Mouse (Mus musculus) small intestine, adult 2 months (tissue): ENCODE data around the gene Hist1h2ab. TPM values are rescaled to one million over a fixed set of nuclear protein-coding genes. Genes with fewer than 3 reads are reported as not detected.
A peak's percentile ranks its signal among the peaks of the same experiment; 100 is the strongest.
"Not testable (repeated sequence)": the region's sequence is repeated elsewhere in the genome, so short reads cannot be mapped to it uniquely, and the experiment has no call there.

ENCODE experiments used
- H3K27ac ChIP-seq: fragments of 200-500 bp; 2 replicates; pipeline ENCODE4 v1.5.1; 2012; ENCODE audit warnings: low read depth, low read length, control low read depth, inconsistent platforms; ENCODE audit not compliant: insufficient read depth
- H3K27me3 ChIP-seq: fragments of 200-500 bp; 2 replicates; pipeline ENCODE4 v1.6.1; 2012; ENCODE audit warnings: mild to moderate bottlenecking, moderate library complexity, low read length, inconsistent platforms; ENCODE audit not compliant: control insufficient read depth, insufficient read depth
- H3K36me3 ChIP-seq: fragments of 200-500 bp; 2 replicates; pipeline ENCODE4 v1.6.1; 2012; ENCODE audit warnings: mild to moderate bottlenecking, low read length, control low read depth, inconsistent platforms; ENCODE audit not compliant: control insufficient read depth, insufficient read depth
- H3K4me1 ChIP-seq: fragments of 200-500 bp; 2 replicates; pipeline ENCODE4 v1.6.1; 2012; ENCODE audit warnings: low read length, inconsistent platforms, mixed read lengths; ENCODE audit not compliant: control insufficient read depth, insufficient read depth, insufficient read length
- H3K4me3 ChIP-seq: fragments of 200-500 bp; 2 replicates; pipeline ENCODE4 v1.5.1; 2012; ENCODE audit warnings: low read depth, mild to moderate bottlenecking, control low read depth, inconsistent platforms, low read length, moderate library complexity
- CTCF ChIP-seq: fragments of 200-500 bp; IDR thresholded peaks from 2 replicates; pipeline ENCODE4 v1.5.1; 2012; ENCODE audit warnings: low read depth, mild to moderate bottlenecking, control low read depth, inconsistent platforms, low read length, moderate library complexity, mixed read lengths; ENCODE audit not compliant: insufficient replicate concordance, insufficient read length; ENCODE audit errors: extremely low read depth
- POLR2A ChIP-seq: fragments of 200-500 bp; IDR thresholded peaks from 2 replicates; pipeline ENCODE4 v1.6.1; 2012; ENCODE audit warnings: low read depth, mild to moderate bottlenecking, control low read depth, inconsistent platforms, low read length, moderate library complexity
- WGBS: fragments of 180-500 bp; shearing (Covaris S2); methylation state at CpG from one replicate; pipeline ENCODE4 v1.1.7; 2018; 5-methylcytosine and 5-hydroxymethylcytosine counted together
- polyA plus RNA-seq: library from polyadenylated mRNA; depleted of rRNA; stranded (reverse); fragments of >200 nt; gene quantifications from 2 replicates; pipeline ENCODE4 v1.2.3, GENCODE M21; 2012

Hist1h2ab gene
- polyA plus RNA-seq, 1 experiment, result 55.3 TPM

DNA sequence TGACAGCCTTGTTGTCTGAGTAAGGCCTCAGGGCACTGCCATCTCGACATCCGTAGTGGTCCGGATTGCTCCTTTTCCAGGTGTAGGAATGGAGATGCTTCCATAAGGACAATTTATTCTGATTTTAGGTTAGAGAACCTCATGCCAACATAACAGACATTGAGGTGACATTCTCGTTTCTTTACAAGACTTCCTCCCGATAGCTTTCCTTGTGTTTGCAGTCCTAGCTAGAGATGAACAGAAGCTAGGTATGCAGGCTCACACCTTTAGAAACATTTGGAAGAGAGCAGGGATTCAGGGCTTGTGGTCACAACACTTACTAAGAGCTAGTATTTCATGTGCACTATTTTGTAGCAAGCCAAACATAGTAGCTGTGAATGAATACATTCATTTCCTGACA lies 7.7 kb upstream of the Hist1h2ab start:
- Histone ChIP-seq H3K4me3 (no peak overlapping the region), H3K4me1 (no peaks in the 10 kb centered on the region), H3K36me3 (no peaks in the 10 kb centered on the region), H3K27me3 (no peaks in the 10 kb centered on the region), H3K27ac (no peak overlapping the region)
- TF ChIP-seq CTCF (no peak), POLR2A (no peak)
- WGBS, result 89% methylated on average over 5 of the region's 5 CpGs

DNA sequence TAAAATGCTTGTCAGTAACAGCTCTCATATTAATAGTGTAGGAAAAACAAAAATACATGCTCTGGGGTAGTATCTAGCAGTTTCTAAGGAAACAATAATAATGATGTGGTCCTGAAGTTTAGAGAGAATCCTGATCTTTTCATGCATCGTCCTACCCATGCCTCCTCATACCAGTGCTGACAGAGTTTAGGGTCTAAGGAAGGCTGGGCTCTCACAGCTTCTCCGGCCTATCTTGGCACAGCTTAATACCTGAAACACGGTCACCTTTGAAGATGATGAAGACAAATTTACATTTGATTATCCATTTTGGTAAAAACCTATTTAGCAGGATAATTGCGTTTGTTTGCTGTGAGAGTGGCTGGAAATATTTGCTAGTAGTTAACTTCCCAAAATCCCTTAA lies 7.0 kb upstream of the Hist1h2ab start:
- WGBS, result 50% methylated on average over 4 of the region's 4 CpGs
- H3K4me3 ChIP-seq, result no peak overlapping the region

DNA sequence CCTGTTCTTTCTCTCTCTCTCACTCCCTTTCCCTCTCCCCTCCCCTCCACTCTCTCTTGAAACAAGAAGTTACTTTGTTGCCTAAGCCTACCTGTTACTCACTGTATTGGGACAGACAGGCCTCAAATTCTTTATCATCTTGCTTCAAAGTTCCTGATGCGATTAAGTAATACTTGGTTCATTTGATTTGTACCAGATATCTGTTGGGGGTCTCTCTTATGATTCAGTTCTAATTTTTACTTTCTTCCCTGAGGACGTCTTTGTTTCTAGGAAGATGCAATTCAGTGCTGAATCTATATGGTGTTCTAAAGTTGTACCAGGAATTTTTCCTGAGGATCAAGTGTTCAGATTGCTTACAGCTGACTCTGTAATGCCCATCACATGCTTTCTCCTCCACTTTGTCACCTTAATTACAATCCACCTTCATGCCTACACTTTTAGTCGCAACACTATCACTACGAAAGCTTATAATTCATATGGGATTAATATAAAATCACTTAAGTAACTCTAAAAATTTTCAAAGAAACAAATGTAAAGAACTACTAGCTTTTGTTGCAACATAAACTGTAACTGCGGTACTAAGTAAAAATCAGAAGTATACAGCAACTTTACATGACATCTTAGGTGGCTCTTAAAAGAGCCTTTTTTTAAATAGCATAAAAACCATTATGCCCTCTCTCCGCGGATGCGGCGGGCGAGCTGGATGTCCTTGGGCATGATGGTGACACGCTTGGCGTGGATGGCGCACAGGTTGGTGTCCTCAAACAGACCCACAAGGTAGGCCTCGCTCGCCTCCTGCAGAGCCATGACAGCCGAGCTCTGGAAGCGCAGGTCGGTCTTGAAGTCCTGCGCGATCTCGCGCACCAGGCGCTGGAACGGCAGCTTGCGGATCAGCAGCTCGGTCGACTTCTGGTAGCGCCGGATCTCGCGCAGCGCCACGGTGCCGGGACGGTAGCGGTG lies 6.2 kb upstream of the Hist1h2ab start:
- Histone ChIP-seq H3K27me3 (no peaks in the 10 kb centered on the region), H3K27ac (no peak overlapping the region), H3K36me3 (no peaks in the 10 kb centered on the region), H3K4me3 (peak overlapping the region; percentile 64), H3K4me1 (no peaks in the 10 kb centered on the region)
- TF ChIP-seq POLR2A, result no peak
- WGBS, result 3% methylated on average over 32 of the region's 36 CpGs

More for the DNA sequence above, 7.0 kb upstream of the Hist1h2ab start:
- Histone ChIP-seq H3K27me3 (no peaks in the 10 kb centered on the region), H3K36me3 (no peaks in the 10 kb centered on the region), H3K27ac (no peak overlapping the region), H3K4me1 (no peaks in the 10 kb centered on the region)
- TF ChIP-seq POLR2A, result no peak
- TF ChIP-seq CTCF, result no peak

DNA sequence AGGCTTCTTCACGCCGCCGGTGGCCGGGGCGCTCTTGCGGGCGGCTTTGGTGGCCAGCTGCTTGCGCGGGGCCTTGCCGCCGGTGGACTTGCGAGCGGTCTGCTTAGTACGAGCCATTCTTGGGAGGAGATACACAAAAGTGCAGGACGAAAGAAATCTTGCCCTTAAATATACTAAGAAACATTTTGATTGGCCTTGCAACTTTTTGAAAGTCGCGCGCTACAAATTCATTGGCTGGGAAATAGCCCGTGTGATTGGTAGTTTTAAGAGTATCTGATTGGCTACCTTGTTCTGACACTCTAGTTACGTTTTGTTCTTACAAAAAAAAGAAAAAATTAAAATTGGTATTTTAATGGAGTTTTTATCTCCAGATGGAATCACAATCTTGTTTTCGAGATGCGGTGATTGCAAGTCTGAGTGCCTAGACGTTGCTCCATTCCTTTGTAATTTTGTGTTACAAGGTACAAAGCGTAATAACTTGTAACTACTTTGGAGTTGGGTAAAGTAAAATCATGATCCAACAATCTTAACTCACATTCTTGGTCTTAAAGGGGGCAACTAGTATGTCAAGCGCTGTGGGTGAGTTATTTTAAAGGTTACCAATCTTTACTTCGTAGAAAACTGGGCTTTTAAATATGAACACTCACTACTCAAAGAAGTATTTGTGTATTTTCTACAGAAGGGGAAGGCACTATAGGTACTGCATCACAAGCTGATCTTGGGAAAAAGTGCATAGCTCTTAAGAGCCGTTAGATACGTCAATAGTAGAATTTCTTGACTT lies 5.4 kb upstream of the Hist1h2ab start, which contains the start of gene Hist1h3c:
Gene Hist1h3c, minus strand, starts transcription at position 222 of the 781 bp plus-strand sequence.
- WGBS, result under 1% methylated on average over 28 of the region's 28 CpGs
- Histone ChIP-seq H3K4me3 (peak within 1 kb of the TSS; percentile 64), H3K36me3 (no peaks in the 10 kb centered on the region), H3K4me1 (no peaks in the 10 kb centered on the region), H3K27ac (peak within 1 kb of the TSS; percentile 97), H3K27me3 (no peaks in the 10 kb centered on the region)
- no peak for TF ChIP-seq CTCF
- 0 out of 2 replicates have a peak, but pooled peaks have one; percentile 20 for TF ChIP-seq POLR2A

DNA sequence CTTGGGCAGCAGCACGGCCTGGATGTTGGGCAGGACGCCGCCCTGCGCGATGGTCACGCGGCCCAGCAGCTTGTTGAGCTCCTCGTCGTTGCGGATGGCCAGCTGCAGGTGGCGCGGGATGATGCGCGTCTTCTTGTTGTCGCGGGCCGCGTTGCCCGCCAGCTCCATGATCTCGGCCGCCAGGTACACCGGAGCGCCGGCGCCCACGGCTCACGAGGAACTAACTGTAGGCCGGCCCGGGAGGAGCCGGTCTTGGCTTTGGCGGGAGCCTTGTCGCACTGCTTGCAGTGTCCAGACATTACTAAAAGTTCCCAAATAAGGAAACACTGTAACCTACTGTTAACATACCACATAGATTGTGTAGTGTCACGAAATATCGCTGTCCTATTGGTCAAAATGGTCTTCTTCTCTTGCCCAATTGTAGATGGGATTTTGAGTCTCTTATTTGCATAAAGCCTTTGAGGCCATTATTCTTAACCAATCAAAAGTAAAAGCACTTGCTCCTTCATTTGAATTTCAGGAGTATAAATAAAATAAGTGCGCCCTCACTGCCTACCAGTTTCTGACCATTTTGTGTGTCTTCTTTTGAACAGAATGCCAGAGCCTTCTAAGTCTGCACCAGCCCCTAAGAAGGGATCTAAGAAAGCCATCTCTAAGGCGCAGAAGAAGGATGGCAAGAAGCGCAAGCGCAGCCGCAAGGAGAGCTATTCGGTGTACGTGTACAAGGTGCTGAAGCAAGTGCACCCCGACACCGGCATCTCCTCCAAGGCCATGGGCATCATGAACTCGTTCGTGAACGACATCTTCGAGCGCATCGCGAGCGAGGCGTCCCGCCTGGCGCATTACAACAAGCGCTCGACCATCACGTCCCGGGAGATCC lies 4.5 kb upstream of the Hist1h2ab start, which contains the start of gene Hist1h2bb:
Gene Hist1h2bb, plus strand, starts transcription at position 534 of the 880 bp plus-strand sequence.
- peak within 1 kb of the TSS; percentile 97 for H3K27ac ChIP-seq
- peak within 1 kb of the TSS; percentile 63 for H3K4me3 ChIP-seq
- WGBS, result under 1% methylated on average over 47 of the region's 58 CpGs
- H3K4me1 ChIP-seq, H3K36me3 ChIP-seq, H3K27me3 ChIP-seq: not testable (repeated sequence)
- TF ChIP-seq CTCF (peak; percentile 12; the same call in 1 of the 2 replicates), POLR2A (peak; percentile 56; the same call in 1 of the 2 replicates)

DNA sequence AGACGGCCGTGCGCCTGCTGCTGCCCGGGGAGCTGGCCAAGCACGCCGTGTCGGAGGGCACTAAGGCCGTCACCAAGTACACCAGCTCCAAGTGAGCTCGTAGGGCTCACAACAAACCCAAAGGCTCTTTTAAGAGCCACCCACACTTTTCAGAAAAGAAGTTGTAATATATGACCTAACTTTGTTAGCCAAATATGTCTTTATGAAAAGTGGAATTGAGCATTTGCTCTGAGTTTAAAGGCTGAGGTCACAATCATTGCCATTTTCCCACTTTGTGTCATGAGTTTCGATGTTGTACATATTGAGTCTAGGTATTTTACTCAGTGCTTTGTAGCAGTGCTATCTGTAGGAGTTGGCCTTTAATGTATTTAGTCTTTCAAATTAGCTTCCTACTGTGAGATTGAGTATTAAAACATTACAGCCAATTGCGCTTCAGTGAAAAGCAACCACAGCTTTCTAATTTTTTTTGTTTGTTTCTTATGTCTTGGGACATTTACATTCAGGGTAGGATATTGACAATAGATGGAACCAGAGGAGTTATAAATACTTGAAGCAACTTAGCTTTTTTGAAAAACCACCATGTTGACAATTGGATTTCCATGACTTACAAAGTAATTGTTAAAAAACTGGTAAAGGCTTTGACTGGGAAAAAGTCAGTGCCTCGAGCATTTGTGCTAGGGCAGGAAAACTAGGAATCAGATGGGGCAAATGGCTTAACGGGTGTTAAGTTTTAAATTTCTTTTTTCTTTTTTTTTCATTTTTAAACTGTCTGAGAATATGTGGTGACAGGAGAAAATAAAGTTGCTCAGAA lies 3.6 kb upstream of the Hist1h2ab start:
- Histone ChIP-seq H3K36me3 (no peaks in the 10 kb centered on the region), H3K27ac (peak overlapping the region; percentile 76), H3K4me1 (no peaks in the 10 kb centered on the region), H3K4me3 (peak overlapping the region; percentile 45), H3K27me3 (no peaks in the 10 kb centered on the region)
- WGBS, result 7% methylated on average over 13 of the region's 13 CpGs
- no peak for TF ChIP-seq CTCF
- TF ChIP-seq POLR2A, result no peak; the same call in 1 of the 2 replicates
